26 mouse cellular contexts compared by ENCODE assay signal in genomic region chr2:55817273-55817672, GRCm38 (mm10).
"Had no signal": no experiment of that assay in that cellular context is flagged by ENCODE, and none has a peak within 500 bp of the region (broad histone marks: within the 10 kb centered on the region; RNA-seq: fewer than 3 reads in every experiment).

No protein-coding gene starts in this region.

- H3K36me3 ChIP-seq: heart, embryonic 13.5 days; heart, embryonic 15.5 days; hindbrain, embryonic 13.5 days; hindbrain, embryonic 15.5 days; kidney, embryonic 15.5 days; limb, embryonic 10.5 days; limb, embryonic 12.5 days; liver, embryonic 13.5 days; liver, embryonic 15.5 days had no signal

- H3K9me3 ChIP-seq: heart, embryonic 13.5 days; heart, embryonic 15.5 days; hindbrain, embryonic 13.5 days; hindbrain, embryonic 15.5 days; kidney, embryonic 15.5 days; limb, embryonic 10.5 days; limb, embryonic 12.5 days; liver, embryonic 13.5 days; liver, embryonic 15.5 days had no signal

- H3K27me3 ChIP-seq: heart, embryonic 13.5 days; heart, embryonic 15.5 days; hindbrain, embryonic 13.5 days; hindbrain, embryonic 15.5 days; kidney, embryonic 15.5 days; limb, embryonic 12.5 days; liver, embryonic 13.5 days; liver, embryonic 15.5 days had no signal

- ATAC-seq: intestine, embryonic 16.5 days; liver, postnatal 0 days had no signal

- DNase-seq: gastrocnemius, postnatal 14 days; gastrocnemius, postnatal 36 days; heart, adult 11 months; heart, adult 2 months; heart, postnatal 14 days; heart, postnatal 36 days; kidney, adult 11 months; kidney, adult 2 months; kidney, adult 9 months; kidney, postnatal 14 days; kidney, postnatal 36 days; liver; liver, embryonic 13.5 days; liver, postnatal 0 days had no signal

- H3K4me2 ChIP-seq: kidney, embryonic 15.5 days; limb, embryonic 12.5 days; liver, embryonic 11.5 days; liver, embryonic 13.5 days; liver, embryonic 15.5 days had no signal

- H3K27ac ChIP-seq: heart, adult 2 months; heart, embryonic 15.5 days; kidney, embryonic 15.5 days; kidney, postnatal 0 days; limb, embryonic 10.5 days; limb, embryonic 12.5 days; liver, embryonic 13.5 days; liver, embryonic 15.5 days had no signal

- H3K4me3 ChIP-seq: heart, adult 2 months; hindbrain, embryonic 13.5 days; hindbrain, embryonic 15.5 days; kidney, embryonic 15.5 days; left cerebral cortex, adult 2 months; limb, embryonic 10.5 days; limb, embryonic 12.5 days; liver, embryonic 13.5 days; liver, embryonic 15.5 days had no signal

- H3K9ac ChIP-seq: heart, embryonic 13.5 days; heart, embryonic 15.5 days; hindbrain, embryonic 13.5 days; hindbrain, embryonic 15.5 days; kidney, embryonic 15.5 days; limb, embryonic 12.5 days; liver, embryonic 13.5 days; liver, embryonic 15.5 days; liver, postnatal 0 days had no signal

- H3K4me1 ChIP-seq: kidney, embryonic 15.5 days; limb, embryonic 10.5 days; limb, embryonic 12.5 days; liver, embryonic 13.5 days; liver, embryonic 15.5 days had no signal
